Mouse (Mus musculus): ENCODE data around the gene Vmn2r100. TPM values are rescaled to one million over a fixed set of nuclear protein-coding genes. Genes with fewer than 3 reads are reported as not detected.

Gene Vmn2r100
- polyA plus RNA-seq (2015; fragmentation: Nextera tagmentation; extraction: Ambion mirVana) = not detected in 2 replicates

DNA sequence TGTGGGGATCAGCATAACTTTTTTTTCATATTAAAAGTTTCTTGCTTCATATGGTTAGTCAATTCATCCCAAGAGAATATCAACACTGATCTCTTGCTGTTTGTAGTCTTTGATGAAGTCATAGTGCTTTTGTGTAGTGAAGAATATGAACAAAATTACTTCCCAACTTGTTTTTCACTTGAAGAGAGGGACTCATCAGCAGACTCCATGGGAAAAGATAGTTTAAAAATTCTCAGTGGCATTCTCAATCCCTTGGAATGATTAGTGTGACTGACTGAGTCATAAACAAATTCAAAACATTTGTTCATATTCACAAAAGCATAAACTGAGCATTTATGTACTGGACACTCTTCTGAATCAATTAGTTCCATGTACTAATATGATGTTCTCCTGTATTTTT, at the start of gene Vmn2r100:
Gene Vmn2r100, plus strand, starts transcription at position 301 of the 400 bp plus-strand sequence.
- Histone ChIP-seq H3K4me1 (ENCODE audit: control insufficient read depth, insufficient read depth, low read length) (no peaks in the 10 kb centered on the region), H3K27ac (ENCODE audit: low read length) (no peak within 1 kb of the TSS), H3K36me3 (ENCODE audit: control insufficient read depth, insufficient read depth, low read length) (no peaks in the 10 kb centered on the region), H3K27me3 (ENCODE audit: control insufficient read depth, insufficient read depth, low read length) (no peaks in the 10 kb centered on the region), H3K9me3 (replicated peaks; ENCODE audit: control insufficient read depth, low read length) (no peaks in the 10 kb centered on the region), H3K4me3 (replicated peaks; ENCODE audit: low read length) (no peak within 1 kb of the TSS), H3K4me2 (ENCODE audit: low read depth, low read length) (no peak within 1 kb of the TSS), H3K9ac (ENCODE audit: low read length) (no peak within 1 kb of the TSS)
- ATAC-seq (ENCODE audit: insufficient read depth, low FRiP score) = no peak

DNA sequence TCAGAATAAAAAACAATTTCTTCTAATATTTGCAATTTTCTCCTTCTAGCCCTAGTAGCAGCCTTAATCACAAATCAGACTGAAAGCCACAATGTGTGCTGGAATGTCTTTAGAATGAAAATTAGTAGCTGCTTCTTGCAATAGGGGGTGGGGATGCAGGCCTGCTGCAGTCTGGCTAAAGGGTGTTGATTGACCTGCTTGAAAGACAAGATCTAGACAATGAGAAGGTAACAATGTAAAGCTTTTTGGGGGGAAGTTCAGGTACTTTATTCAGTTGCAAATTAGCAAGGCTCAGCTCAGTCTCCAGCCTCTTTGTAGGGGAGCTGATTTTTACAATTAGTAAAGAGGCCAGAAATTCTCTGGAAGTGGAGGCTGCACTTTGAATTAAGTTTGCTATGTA, 21.7 kb upstream of the Vmn2r100 start:
- H3K9ac ChIP-seq (ENCODE audit: low read length) = no peak overlapping the region
- H3K36me3 ChIP-seq (ENCODE audit: control insufficient read depth, insufficient read depth, low read length) = no peaks in the 10 kb centered on the region
- H3K9me3 ChIP-seq (replicated peaks; ENCODE audit: control insufficient read depth, low read length) = 0 out of 2 replicates have a peak, but pooled peaks cover 2% of the 10 kb centered on the region
- ATAC-seq (ENCODE audit: insufficient read depth, low FRiP score) = no peak
- H3K27me3 ChIP-seq (ENCODE audit: control insufficient read depth, insufficient read depth, low read length) = no peaks in the 10 kb centered on the region
- no peak overlapping the region for H3K4me3 ChIP-seq (replicated peaks; ENCODE audit: low read length)
- no peaks in the 10 kb centered on the region for H3K4me1 ChIP-seq (ENCODE audit: control insufficient read depth, insufficient read depth, low read length)
- H3K27ac ChIP-seq (ENCODE audit: low read length) = no peak overlapping the region
- H3K4me2 ChIP-seq (ENCODE audit: low read depth, low read length) = no peak overlapping the region

DNA sequence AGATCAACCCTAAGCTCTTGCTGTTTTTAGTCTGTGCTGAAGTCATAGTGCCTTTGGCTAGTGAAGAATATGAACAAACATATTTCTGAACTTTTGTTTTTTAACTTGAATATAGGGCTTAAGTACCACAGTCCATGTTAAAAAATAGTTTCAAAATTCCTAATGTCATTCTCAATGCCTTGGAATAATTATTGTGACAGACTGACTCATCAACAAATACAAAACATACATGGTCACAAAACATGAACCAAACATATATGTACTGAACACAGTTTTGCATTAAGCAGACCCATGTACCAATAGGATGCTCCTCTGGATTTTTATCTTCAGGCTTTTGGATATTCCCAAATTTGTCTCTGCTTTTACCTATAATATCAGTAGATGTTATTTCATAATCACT, 72.4 kb downstream of the Vmn2r100 start, which contains the start of gene Vmn2r101:
Gene Vmn2r101, plus strand, starts transcription at position 301 of the 400 bp plus-strand sequence.
- Histone ChIP-seq H3K27me3 (ENCODE audit: control insufficient read depth, insufficient read depth, low read length) (no peaks in the 10 kb centered on the region), H3K4me1 (ENCODE audit: control insufficient read depth, insufficient read depth, low read length) (no peaks in the 10 kb centered on the region), H3K9ac (ENCODE audit: low read length) (no peak within 1 kb of the TSS), H3K27ac (ENCODE audit: low read length) (no peak within 1 kb of the TSS), H3K9me3 (replicated peaks; ENCODE audit: control insufficient read depth, low read length) (no peaks in the 10 kb centered on the region), H3K4me2 (ENCODE audit: low read depth, low read length) (no peak within 1 kb of the TSS), H3K36me3 (ENCODE audit: control insufficient read depth, insufficient read depth, low read length) (no peaks in the 10 kb centered on the region), H3K4me3 (replicated peaks; ENCODE audit: low read length) (no peak within 1 kb of the TSS)
- ATAC-seq (ENCODE audit: insufficient read depth, low FRiP score) = no peak

Other genes starting within 250 kb of the Vmn2r100 start
- not detected in 2 replicates for gene Vmn2r99, start 142.8 kb upstream of the Vmn2r100 start, polyA plus RNA-seq (2015; fragmentation: Nextera tagmentation; extraction: Ambion mirVana)
- gene Vmn2r101, start 72.5 kb downstream of the Vmn2r100 start, polyA plus RNA-seq (2015; fragmentation: Nextera tagmentation; extraction: Ambion mirVana) = not detected in 2 replicates
- gene Vmn2r102, start 155.6 kb downstream of the Vmn2r100 start, polyA plus RNA-seq (2015; fragmentation: Nextera tagmentation; extraction: Ambion mirVana) = not detected in 2 replicates

Data from stomach, embryonic 16.5 days (tissue).